Mouse (Mus musculus): ENCODE data around the gene Tmem45b.

GRCm38 (mm10) chr9:31431751-31432150, 32.5 kb downstream of the Tmem45b start:
- no peak for TF ChIP-seq CTCF (IDR thresholded peaks at IDR 0.05; ENCODE audit: low read depth)
- TF ChIP-seq EP300 (IDR thresholded peaks at IDR 0.05; ENCODE audit: low read depth), result no peak

Measured in heart, postnatal 0 days (tissue).